Mouse (Mus musculus) C2C12 (cell line): Measurements from ENCODE around the gene Zswim9.

ENCODE experiments used
- CTCF ChIP-seq: IDR thresholded peaks from one replicate; pipeline ENCODE4 v1.5.1; 2011; ENCODE audit not compliant: control insufficient read depth, insufficient read depth, insufficient read length
- USF1 ChIP-seq: IDR thresholded peaks from one replicate; pipeline ENCODE4 v1.6.1; 2011; ENCODE audit warnings: low read depth, mild to moderate bottlenecking, control low read depth, moderate library complexity

- TF ChIP-seq CTCF (no peak), USF1 (no peak)
Observed at GRCm38 (mm10) chr7:13297636-13298035, 19.1 kb upstream of the Zswim9 start.
